Mouse (Mus musculus): ENCODE results near the gene Sec13. TPM values are rescaled to one million over a fixed set of nuclear protein-coding genes. Genes with fewer than 3 reads are reported as not detected.

Sec13 gene
- polyA plus RNA-seq, 1 experiment = 105 TPM

DNA sequence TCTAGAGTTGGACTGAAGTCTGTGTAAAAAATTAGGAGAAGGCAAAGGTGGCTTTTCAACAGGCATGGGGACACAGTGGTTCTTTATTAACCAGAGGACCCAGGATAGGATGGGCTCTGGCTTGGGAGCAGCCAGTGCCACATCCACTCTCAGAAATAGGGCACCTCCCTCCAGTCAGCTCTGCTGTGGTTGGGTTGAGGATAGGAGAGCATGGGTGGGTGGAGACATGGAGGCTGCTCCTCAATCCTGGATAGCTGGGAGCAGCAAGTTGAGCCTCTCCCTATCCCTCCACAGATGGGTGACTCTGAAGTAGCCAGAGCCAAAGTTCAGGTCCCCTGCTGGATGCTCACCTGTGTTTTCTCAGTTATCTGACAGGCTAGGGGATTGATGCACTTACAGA lies 4.6 kb upstream of the Sec13 start:
- peaks cover 9% of the 10 kb centered on the region; the same call in 1 of the 2 replicates for H3K4me1 ChIP-seq (ENCODE audit: control insufficient read depth, insufficient read depth, low read length)
- H3K4me3 ChIP-seq (ENCODE audit: insufficient read depth, low read length) = no peak overlapping the region
- no peak overlapping the region for H3K27ac ChIP-seq (ENCODE audit: insufficient read depth, low read length)
- TF ChIP-seq CTCF (IDR thresholded peaks at IDR 0.05; ENCODE audit: extremely low read depth, insufficient read depth, low read length) = no peak
- TF ChIP-seq POLR2A (IDR thresholded peaks at IDR 0.05; ENCODE audit: extremely low read depth, insufficient read depth, low read length) = no peak

DNA sequence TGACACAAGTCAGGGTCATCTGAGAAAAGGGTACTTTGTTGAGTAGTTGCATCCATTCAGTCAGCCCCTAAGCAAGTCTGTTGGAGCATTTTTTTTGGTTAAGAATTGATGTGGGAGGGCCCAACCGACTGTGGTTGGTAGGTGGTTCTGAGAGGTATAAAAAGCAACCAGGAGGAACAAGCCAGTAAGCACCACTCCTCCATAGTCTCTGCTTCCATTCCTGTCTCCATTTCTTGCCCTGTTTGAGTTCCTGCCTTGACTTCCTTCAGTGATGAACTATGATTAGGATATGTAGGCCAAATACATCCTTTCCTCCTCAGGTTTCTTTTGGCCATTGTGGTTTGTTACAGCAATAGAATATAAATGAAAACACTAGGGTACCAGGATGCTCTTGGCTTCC lies 2.6 kb upstream of the Sec13 start:
- H3K4me1 ChIP-seq (ENCODE audit: control insufficient read depth, insufficient read depth, low read length) = peaks cover 10% of the 10 kb centered on the region; the same call in 1 of the 2 replicates
- H3K4me3 ChIP-seq (ENCODE audit: insufficient read depth, low read length) = no peak overlapping the region
- peak overlapping the region; percentile 66; the same call in 1 of the 2 replicates for H3K27ac ChIP-seq (ENCODE audit: insufficient read depth, low read length)
- TF ChIP-seq CTCF (IDR thresholded peaks at IDR 0.05; ENCODE audit: extremely low read depth, insufficient read depth, low read length) (no peak), POLR2A (IDR thresholded peaks at IDR 0.05; ENCODE audit: extremely low read depth, insufficient read depth, low read length) (peak; percentile 43; the same call in 1 of the 2 replicates)

DNA sequence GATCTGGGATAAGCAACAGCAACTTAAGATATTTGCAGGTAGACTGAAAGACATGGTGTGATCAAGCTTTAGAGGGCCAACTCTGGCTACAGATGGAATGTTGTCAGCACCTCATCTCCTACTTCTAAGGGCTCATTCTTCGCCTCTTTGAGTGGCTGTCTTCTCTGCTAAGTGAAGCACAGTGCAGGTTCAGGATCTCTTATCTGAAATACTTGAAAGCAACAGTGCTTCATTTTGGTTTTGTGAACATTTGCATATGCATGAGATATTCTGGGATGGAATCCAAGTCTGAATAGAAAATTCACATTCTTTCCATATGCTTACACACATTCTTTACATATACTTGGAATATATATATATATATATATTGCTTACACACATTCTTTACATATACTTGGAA lies 1.8 kb upstream of the Sec13 start:
- H3K27ac ChIP-seq (ENCODE audit: insufficient read depth, low read length) = no peak overlapping the region
- H3K4me3 ChIP-seq (ENCODE audit: insufficient read depth, low read length) = no peak overlapping the region
- peaks cover 8% of the 10 kb centered on the region; the same call in 1 of the 2 replicates for H3K4me1 ChIP-seq (ENCODE audit: control insufficient read depth, insufficient read depth, low read length)
- no peak for TF ChIP-seq POLR2A (IDR thresholded peaks at IDR 0.05; ENCODE audit: extremely low read depth, insufficient read depth, low read length)
- TF ChIP-seq CTCF (IDR thresholded peaks at IDR 0.05; ENCODE audit: extremely low read depth, insufficient read depth, low read length) = no peak

DNA sequence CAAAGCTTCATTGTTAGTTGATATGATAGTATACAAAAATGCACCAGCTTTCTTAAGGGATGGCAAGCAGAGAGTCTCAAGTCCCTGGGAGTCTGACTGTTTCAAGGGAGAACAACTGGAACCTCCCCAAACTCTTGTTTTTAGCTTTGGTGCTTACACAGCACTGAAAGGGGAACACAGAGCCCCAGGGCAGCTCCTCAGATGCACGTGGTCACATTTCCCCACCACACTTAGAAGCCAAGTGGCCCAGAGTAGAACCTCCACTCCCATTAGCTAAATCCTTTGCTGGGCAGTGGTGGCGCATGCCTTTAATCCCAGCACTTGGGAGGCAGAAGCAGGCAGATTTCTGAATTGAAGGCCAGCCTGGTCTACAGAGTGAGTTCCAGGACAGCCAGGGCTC lies 882 bp upstream of the Sec13 start:
- Histone ChIP-seq H3K27ac (ENCODE audit: insufficient read depth, low read length) (no peak overlapping the region), H3K4me3 (ENCODE audit: insufficient read depth, low read length) (no peak overlapping the region), H3K4me1 (ENCODE audit: control insufficient read depth, insufficient read depth, low read length) (peaks cover 7% of the 10 kb centered on the region; the same call in 1 of the 2 replicates)
- TF ChIP-seq POLR2A (IDR thresholded peaks at IDR 0.05; ENCODE audit: extremely low read depth, insufficient read depth, low read length) (no peak), CTCF (IDR thresholded peaks at IDR 0.05; ENCODE audit: extremely low read depth, insufficient read depth, low read length) (no peak)

DNA sequence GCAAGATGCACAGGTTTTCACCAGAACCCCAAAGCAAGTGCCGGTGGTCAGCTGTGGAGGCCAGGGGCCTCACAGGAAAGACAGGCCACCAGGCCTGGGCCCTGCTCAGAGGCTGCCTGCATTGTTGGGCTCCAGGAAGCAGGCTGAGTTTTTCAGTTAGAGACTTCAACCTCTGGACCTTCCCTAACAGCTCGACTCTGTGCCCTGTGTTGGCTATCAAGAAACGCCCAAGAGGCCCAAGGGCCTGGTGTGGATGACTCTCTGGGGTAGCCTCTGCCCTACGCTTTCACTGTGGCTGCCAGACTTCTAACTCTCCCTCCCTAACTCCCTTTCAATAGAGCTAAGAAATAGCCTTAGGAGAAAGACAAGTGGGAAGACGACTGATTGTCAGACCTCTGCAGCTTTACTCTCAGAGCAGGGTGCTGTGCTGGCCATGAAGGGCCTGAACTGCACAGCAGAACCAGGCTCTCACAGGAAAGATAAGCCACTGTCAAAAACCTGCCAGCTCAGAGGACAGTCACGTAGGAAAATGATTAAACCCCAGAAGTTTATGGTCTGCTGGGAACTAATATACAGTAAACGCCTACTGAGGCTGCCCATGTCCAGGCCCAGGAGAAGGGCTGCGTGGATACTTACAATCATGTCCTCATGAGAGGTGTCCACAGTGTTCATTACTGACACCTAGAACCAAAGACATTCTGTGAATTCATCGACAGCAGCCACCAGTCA lies 3.1 kb downstream of the Sec13 start:
- Histone ChIP-seq H3K4me3 (ENCODE audit: insufficient read depth, low read length) (no peak overlapping the region), H3K27ac (ENCODE audit: insufficient read depth, low read length) (no peak overlapping the region), H3K4me1 (ENCODE audit: control insufficient read depth, insufficient read depth, low read length) (peaks cover 1% of the 10 kb centered on the region; the same call in 1 of the 2 replicates)
- no peak for TF ChIP-seq POLR2A (IDR thresholded peaks at IDR 0.05; ENCODE audit: extremely low read depth, insufficient read depth, low read length)
- no peak for TF ChIP-seq CTCF (IDR thresholded peaks at IDR 0.05; ENCODE audit: extremely low read depth, insufficient read depth, low read length)

DNA sequence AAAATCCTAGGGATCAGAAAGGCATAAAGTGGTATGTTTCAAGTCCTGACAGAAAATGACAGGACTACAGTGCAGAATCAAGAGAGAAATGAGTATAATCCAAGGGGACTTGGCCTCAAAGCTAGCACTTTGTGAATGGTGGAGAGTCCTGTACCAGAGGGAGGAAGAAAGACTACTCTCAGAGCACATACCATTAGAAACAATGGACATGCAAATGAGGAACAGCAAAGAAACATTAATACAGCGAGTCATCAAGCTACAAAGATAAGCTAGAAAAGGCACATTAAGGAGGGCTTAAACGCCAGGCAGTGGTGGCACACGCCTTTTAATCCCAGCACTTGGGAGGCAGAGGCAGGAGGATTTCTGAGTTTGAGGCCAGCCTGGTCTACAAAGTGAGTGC lies 9.2 kb downstream of the Sec13 start:
- Histone ChIP-seq H3K4me1 (ENCODE audit: control insufficient read depth, insufficient read depth, low read length) (no peaks in the 10 kb centered on the region), H3K27ac (ENCODE audit: insufficient read depth, low read length) (no peak overlapping the region), H3K4me3 (ENCODE audit: insufficient read depth, low read length) (no peak overlapping the region)
- no peak for TF ChIP-seq CTCF (IDR thresholded peaks at IDR 0.05; ENCODE audit: extremely low read depth, insufficient read depth, low read length)
- no peak for TF ChIP-seq POLR2A (IDR thresholded peaks at IDR 0.05; ENCODE audit: extremely low read depth, insufficient read depth, low read length)

DNA sequence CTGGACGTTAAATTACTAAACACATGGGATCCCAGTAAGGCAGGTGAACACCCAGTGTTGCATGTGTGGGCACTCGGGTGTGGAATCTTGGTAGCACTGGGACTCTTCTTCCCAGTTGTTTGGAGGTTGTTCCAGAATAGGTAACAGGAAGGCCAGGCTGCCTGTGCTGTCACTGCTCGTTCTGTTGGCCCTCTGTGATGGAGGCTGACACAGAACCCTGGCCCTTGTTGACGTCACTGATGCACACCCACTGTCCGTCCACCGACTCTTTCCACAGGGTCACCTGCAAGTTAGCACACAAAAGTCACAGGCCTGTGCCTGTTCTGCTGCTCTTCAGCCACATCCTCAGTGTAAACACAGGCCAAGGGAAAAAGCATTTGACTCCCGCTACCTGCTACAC lies 12.4 kb downstream of the Sec13 start:
- no peaks in the 10 kb centered on the region for H3K4me1 ChIP-seq (ENCODE audit: control insufficient read depth, insufficient read depth, low read length)
- no peak overlapping the region for H3K4me3 ChIP-seq (ENCODE audit: insufficient read depth, low read length)
- H3K27ac ChIP-seq (ENCODE audit: insufficient read depth, low read length) = no peak overlapping the region
- TF ChIP-seq POLR2A (IDR thresholded peaks at IDR 0.05; ENCODE audit: extremely low read depth, insufficient read depth, low read length) (peak; percentile 25; the same call in 1 of the 2 replicates), CTCF (IDR thresholded peaks at IDR 0.05; ENCODE audit: extremely low read depth, insufficient read depth, low read length) (no peak)

DNA sequence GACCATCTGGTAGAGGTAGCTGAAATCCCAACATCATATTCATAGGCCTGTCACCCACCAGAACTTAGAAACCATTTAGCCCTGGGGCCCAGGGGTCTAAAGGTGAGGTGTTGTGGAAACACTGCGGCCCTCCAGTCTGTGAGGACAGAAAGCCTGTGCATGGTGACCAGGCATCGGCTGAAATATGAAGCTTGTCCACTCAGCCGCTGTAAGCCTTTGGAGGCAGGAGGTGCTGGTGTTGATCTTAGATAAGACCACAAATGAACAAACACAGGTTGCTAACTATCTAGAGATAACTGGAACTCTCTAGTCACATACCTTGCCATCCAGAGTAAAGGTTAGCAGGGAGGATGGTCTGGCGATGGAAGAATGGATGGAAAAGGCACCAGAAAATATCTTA lies 19.5 kb downstream of the Sec13 start:
- Histone ChIP-seq H3K4me3 (ENCODE audit: insufficient read depth, low read length) (no peak overlapping the region), H3K27ac (ENCODE audit: insufficient read depth, low read length) (no peak overlapping the region), H3K4me1 (ENCODE audit: control insufficient read depth, insufficient read depth, low read length) (no peaks in the 10 kb centered on the region)
- TF ChIP-seq CTCF (IDR thresholded peaks at IDR 0.05; ENCODE audit: extremely low read depth, insufficient read depth, low read length) (no peak), POLR2A (IDR thresholded peaks at IDR 0.05; ENCODE audit: extremely low read depth, insufficient read depth, low read length) (no peak)

DNA sequence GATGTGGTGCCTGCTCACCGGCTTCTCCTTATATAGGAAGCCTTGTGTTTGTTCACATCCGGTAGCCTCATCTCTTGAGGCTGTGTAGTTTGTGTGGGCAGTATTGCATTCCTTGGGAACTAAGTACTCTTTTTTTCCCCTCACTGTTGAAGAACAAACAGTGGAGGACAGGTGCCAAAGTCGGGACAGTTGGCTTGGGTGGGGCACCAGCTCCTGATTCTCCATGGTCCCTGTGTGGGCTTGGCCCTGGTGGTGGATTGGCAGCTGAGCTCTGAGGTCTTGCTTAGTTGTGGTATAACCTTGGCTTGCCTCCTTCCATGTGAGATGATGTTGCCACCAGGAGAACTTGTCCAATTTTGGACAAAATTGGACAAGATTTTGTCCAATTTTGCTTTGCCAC lies 20.7 kb downstream of the Sec13 start, which contains the start of gene Ghrl:
Gene Ghrl (minus strand): TSS at position 3 of the 400 bp plus-strand sequence.
- TF ChIP-seq POLR2A (IDR thresholded peaks at IDR 0.05; ENCODE audit: extremely low read depth, insufficient read depth, low read length) (no peak), CTCF (IDR thresholded peaks at IDR 0.05; ENCODE audit: extremely low read depth, insufficient read depth, low read length) (no peak)

DNA sequence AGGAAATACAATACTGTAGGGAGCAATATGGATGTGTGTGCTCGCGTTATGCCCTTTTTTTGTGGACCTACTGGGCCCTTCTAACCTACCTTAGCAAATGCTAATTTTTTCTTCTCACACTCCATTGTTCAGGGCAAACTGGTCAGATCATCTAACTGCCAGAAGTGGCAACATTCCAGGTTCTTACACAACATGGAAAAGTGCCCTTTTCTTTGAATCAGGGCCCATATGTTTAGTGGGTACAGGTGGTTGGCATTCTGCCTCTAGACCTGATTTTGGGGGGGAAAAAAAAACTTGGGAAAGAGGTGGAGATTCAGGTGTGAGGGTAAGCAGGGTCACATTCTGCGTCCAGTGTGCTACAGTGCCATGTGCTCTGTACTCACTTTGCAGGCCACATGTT lies 23.0 kb downstream of the Sec13 start:
- no peaks in the 10 kb centered on the region for H3K4me1 ChIP-seq (ENCODE audit: control insufficient read depth, insufficient read depth, low read length)
- no peak overlapping the region for H3K27ac ChIP-seq (ENCODE audit: insufficient read depth, low read length)
- no peak overlapping the region for H3K4me3 ChIP-seq (ENCODE audit: insufficient read depth, low read length)
- no peak for TF ChIP-seq POLR2A (IDR thresholded peaks at IDR 0.05; ENCODE audit: extremely low read depth, insufficient read depth, low read length)

More for the DNA sequence above, 20.7 kb downstream of the Sec13 start, which contains the start of gene Ghrl:
- Histone ChIP-seq H3K4me1 (ENCODE audit: control insufficient read depth, insufficient read depth, low read length) (no peaks in the 10 kb centered on the region), H3K27ac (ENCODE audit: insufficient read depth, low read length) (no peak within 1 kb of the TSS), H3K4me3 (ENCODE audit: insufficient read depth, low read length) (no peak within 1 kb of the TSS)

Measured in cortical plate, adult 2 months (tissue).